Comparison of ENCODE assay signal across 8 mouse cellular contexts in the genomic region with DNA sequence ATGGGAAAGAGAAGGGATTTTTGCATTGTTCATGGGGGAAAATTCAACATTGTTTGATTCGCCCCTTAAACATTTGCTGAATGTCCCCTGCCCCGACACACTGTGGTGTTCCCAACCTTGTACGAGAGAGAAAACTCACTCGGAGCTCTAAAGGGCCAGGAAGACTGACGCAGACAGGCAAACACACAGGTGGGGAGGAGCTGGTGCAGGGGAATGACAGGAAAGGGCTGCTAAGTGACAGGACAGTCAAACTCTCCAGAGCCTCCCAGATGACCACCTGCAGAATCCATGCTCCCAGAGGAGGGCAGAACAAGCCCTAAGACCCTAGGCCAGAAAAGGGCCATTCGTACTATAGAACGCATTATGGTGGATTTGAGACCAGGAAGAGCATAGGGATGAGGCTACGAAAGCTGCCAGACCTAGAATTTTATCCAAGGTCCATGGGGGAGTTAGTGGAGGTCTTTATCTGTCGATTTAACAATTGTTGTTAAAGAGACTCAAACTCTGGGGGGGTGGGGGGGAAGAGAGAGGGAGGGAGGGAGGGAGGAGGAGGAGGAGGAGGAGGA.
DNase-seq lines count a peak whose midpoint lies in the region; ATAC-seq and TF ChIP-seq lines count a peak whose summit lies in the region.

No protein-coding gene starts in this region.

- peak; percentile 93 for DNase-seq in heart, adult 11 months
- DNase-seq in heart, postnatal 25 days (ENCODE audit: low spot score) = no peak
- no peak for DNase-seq in thymus, adult 2 months
- no peak for DNase-seq in B cell, adult 2 months

- peak; percentile 39; the same call in 1 of the 2 replicates for ATAC-seq in hindbrain, embryonic 12.5 days (ENCODE audit: low FRiP score)
- ATAC-seq in midbrain, embryonic 15.5 days (replicated peaks) = 0 out of 2 replicates have a peak, but pooled peaks have one; percentile 12
- ATAC-seq in inflammation-experienced regulatory T-cells, adult 6 months = no peak

- no peaks in the 10 kb centered on the region for H3K27me3 ChIP-seq in hindbrain, embryonic 12.5 days
- H3K27me3 ChIP-seq in midbrain, embryonic 15.5 days (replicated peaks) = peaks cover 6% of the 10 kb centered on the region; the same call in 1 of the 2 replicates
- H3K27me3 ChIP-seq in thymus, adult 2 months (ENCODE audit: control insufficient read depth, insufficient read depth, low read length) = no peaks in the 10 kb centered on the region

- 6% methylated on average over 8 of the region's 9 CpGs for WGBS in hindbrain, embryonic 12.5 days
- WGBS in midbrain, embryonic 15.5 days = 5% methylated on average over 9 of the region's 9 CpGs
- 67% methylated on average over 9 of the region's 9 CpGs for WGBS in thymus, adult 2 months

- no peaks in the 10 kb centered on the region for H3K9me3 ChIP-seq in hindbrain, embryonic 12.5 days (replicated peaks)
- no peaks in the 10 kb centered on the region for H3K9me3 ChIP-seq in midbrain, embryonic 15.5 days

- TF ChIP-seq CTCF in cortical plate, adult 2 months (IDR thresholded peaks at IDR 0.05; ENCODE audit: extremely low read depth, insufficient read depth, low read length) = no peak
- no peak for TF ChIP-seq CTCF in thymus, adult 2 months (IDR thresholded peaks at IDR 0.05; ENCODE audit: borderline replicate concordance, control insufficient read depth, extremely low read depth, insufficient read depth, low read length, poor library complexity)

- H3K4me3 ChIP-seq in cortical plate, adult 2 months (ENCODE audit: insufficient read depth, low read length) = peak overlapping the region; percentile 40; the same call in 1 of the 2 replicates
- peak overlapping the region; percentile 35 for H3K4me3 ChIP-seq in hindbrain, embryonic 12.5 days
- H3K4me3 ChIP-seq in midbrain, embryonic 15.5 days = peak overlapping the region; percentile 14; the same call in 1 of the 2 replicates
- H3K4me3 ChIP-seq in thymus, adult 2 months (ENCODE audit: control insufficient read depth, insufficient read depth, low read length) = no peak overlapping the region

- H3K27ac ChIP-seq in cortical plate, adult 2 months (ENCODE audit: insufficient read depth, low read length) = peak overlapping the region; percentile 96
- H3K27ac ChIP-seq in hindbrain, embryonic 12.5 days = peak overlapping the region; percentile 87
- peak overlapping the region; percentile 77 for H3K27ac ChIP-seq in midbrain, embryonic 15.5 days
- no peak overlapping the region for H3K27ac ChIP-seq in thymus, adult 2 months (ENCODE audit: control insufficient read depth, insufficient read depth, low read length)

- peak overlapping the region; percentile 66 for H3K4me2 ChIP-seq in hindbrain, embryonic 12.5 days (replicated peaks)
- peak overlapping the region; percentile 76 for H3K4me2 ChIP-seq in midbrain, embryonic 15.5 days

- no peak for TF ChIP-seq POLR2A in cortical plate, adult 2 months (IDR thresholded peaks at IDR 0.05; ENCODE audit: extremely low read depth, insufficient read depth, low read length)
- no peak for TF ChIP-seq POLR2A in thymus, adult 2 months (IDR thresholded peaks at IDR 0.05; ENCODE audit: control insufficient read depth, extremely low read depth, insufficient read depth, low read length, poor library complexity)

- intact Hi-C loops in heart, postnatal 25 days (cut with DNase I) = no loop called here

- H3K4me1 ChIP-seq in cortical plate, adult 2 months (ENCODE audit: control insufficient read depth, insufficient read depth, low read length) = peaks cover 7% of the 10 kb centered on the region
- H3K4me1 ChIP-seq in hindbrain, embryonic 12.5 days = peaks cover 44% of the 10 kb centered on the region
- H3K4me1 ChIP-seq in midbrain, embryonic 15.5 days = peaks cover 43% of the 10 kb centered on the region
- no peaks in the 10 kb centered on the region for H3K4me1 ChIP-seq in thymus, adult 2 months (replicated peaks; ENCODE audit: control insufficient read depth, insufficient read depth, low read length)

- H3K9ac ChIP-seq in hindbrain, embryonic 12.5 days = peak overlapping the region; percentile 44; the same call in 1 of the 2 replicates
- H3K9ac ChIP-seq in midbrain, embryonic 15.5 days = peak overlapping the region; percentile 36

- H3K36me3 ChIP-seq in hindbrain, embryonic 12.5 days = no peaks in the 10 kb centered on the region
- H3K36me3 ChIP-seq in midbrain, embryonic 15.5 days (replicated peaks) = no peaks in the 10 kb centered on the region
- no peaks in the 10 kb centered on the region for H3K36me3 ChIP-seq in thymus, adult 2 months (ENCODE audit: control insufficient read depth, insufficient read depth, low read length)
